In the genomic region with DNA sequence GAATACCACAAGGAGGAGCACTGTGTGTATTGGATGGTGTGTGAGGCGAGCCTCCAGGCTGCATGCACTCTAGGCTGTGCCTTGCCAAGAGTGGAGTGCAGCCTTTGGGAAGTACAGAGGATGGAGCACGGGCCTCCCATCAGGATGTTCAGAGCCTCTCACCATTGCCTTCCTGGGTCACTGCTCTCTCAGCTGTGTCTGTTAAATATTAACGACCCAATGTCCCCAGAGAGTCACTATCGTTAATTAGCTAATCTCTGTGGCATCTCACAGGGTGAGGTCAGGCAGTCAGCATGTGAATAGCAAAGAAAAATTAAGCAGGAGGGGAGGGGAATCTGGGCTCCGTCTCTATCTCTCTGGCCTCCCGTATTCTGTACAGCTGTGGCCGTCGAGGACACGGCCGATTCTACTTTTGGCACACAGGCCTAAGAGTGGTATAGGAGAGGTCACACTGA, we compare ENCODE assay signal across 8 mouse cellular contexts. TPM values are rescaled to one million over a fixed set of nuclear protein-coding genes. Genes with fewer than 3 reads are reported as not detected.
DNase-seq lines count a peak whose midpoint lies in the region; ATAC-seq and TF ChIP-seq lines count a peak whose summit lies in the region.
"Had no signal": no experiment of that assay in that cellular context is flagged by ENCODE, and none has a peak within 500 bp of the region (broad histone marks: within the 10 kb centered on the region; RNA-seq: fewer than 3 reads in every experiment).

No protein-coding gene starts in this region.

- DNase-seq in ovary, postnatal 36 days (ENCODE audit: low spot score): peak; percentile 31
- DNase-seq in ovary, postnatal 10 days (ENCODE audit: low spot score): no peak
- peak; percentile 74 for DNase-seq in kidney, adult 11 months
- DNase-seq in liver, embryonic 14.5 days (ENCODE audit: low read depth in 3 of 3, low spot score in 3 of 3): peak in 1 of 3 experiments; percentile 16
- DNase-seq in yolk sac, embryonic 10.5 days (ENCODE audit: low spot score): peak; percentile 59
- DNase-seq in layer of hippocampus, adult 2 months (ENCODE audit: low spot score in 2 of 2): no peak
- DNase-seq in gastrocnemius, postnatal 10 days: no peak

- TF ChIP-seq CTCF in liver, embryonic 14.5 days (IDR thresholded peaks at IDR 0.05; ENCODE audit: low read depth): no peak
- TF ChIP-seq CTCF in layer of hippocampus, adult 2 months (conservative IDR thresholded peaks at IDR 0.05): no peak

- peak; percentile 52 for ATAC-seq in liver, embryonic 14.5 days (ENCODE audit: insufficient read depth)

- no peak overlapping the region for H3K4me3 ChIP-seq in liver, embryonic 14.5 days (ENCODE audit: insufficient read depth in 1 of 2, low read depth in 2 of 2, low read length in 2 of 2)
- no peak overlapping the region for H3K4me3 ChIP-seq in layer of hippocampus, adult 2 months
- H3K4me3 ChIP-seq: megakaryocyte, embryonic 14.5 days had no signal

- no peaks in the 10 kb centered on the region for H3K27me3 ChIP-seq in liver, embryonic 14.5 days (ENCODE audit: control insufficient read depth, insufficient read depth, low read length)

- H3K4me1 ChIP-seq in liver, embryonic 14.5 days (replicated peaks; ENCODE audit: control insufficient read depth in 2 of 2, insufficient read depth in 2 of 2, low read length in 1 of 2): peaks cover 0 to 3% of the 10 kb centered on the region in 2 experiments; a peak in 2 of 4 replicates

- H3K4me2 ChIP-seq in liver, embryonic 14.5 days (ENCODE audit: low read depth): no peak overlapping the region

- no peak overlapping the region for H3K27ac ChIP-seq in liver, embryonic 14.5 days
- no peak overlapping the region for H3K27ac ChIP-seq in layer of hippocampus, adult 2 months

- H3K36me3 ChIP-seq in liver, embryonic 14.5 days (replicated peaks; ENCODE audit: control insufficient read depth, insufficient read depth, low read depth): no peaks in the 10 kb centered on the region

- WGBS in liver, embryonic 14.5 days (ENCODE audit: insufficient replicate concordance): 49% methylated on average over 10 of the region's 10 CpGs

- H3K9me3 ChIP-seq in liver, embryonic 14.5 days (ENCODE audit: control insufficient read depth, low read length): no peaks in the 10 kb centered on the region

- H3K9ac ChIP-seq in liver, embryonic 14.5 days (replicated peaks): no peak overlapping the region

- no peak for TF ChIP-seq EP300 in liver, embryonic 14.5 days (IDR thresholded peaks at IDR 0.05; ENCODE audit: low read depth)

RNA-seq across cellular contexts. Expression of a gene that starts 17.3 kb away (rescaled TPM):
- 3.2 and 3.3 TPM in 2 replicates for polyA plus RNA-seq in liver, embryonic 14.5 days (2012; rRNA removed)
- polyA plus RNA-seq in liver, embryonic 14.5 days (2014; fragmentation: Nextera tagmentation; extraction: Ambion mirVana): 2.2 and 2.4 TPM in 2 replicates
- 10 to 100 TPM in 1 of 2 experiments, 1 to 10 TPM in 1; 9.7 to 11.5 TPM for total RNA-seq in layer of hippocampus, adult 2 months (2021)
- total RNA-seq in gastrocnemius, postnatal 10 days (2021): 1 to 10 TPM; 4.0 TPM

RNA-seq across cellular contexts. Expression of a gene that starts 35.3 kb away (rescaled TPM):
- 6.0 and 8.1 TPM in 2 replicates for polyA plus RNA-seq in liver, embryonic 14.5 days (2012; rRNA removed)
- 9.4 and 12.8 TPM in 2 replicates for polyA plus RNA-seq in liver, embryonic 14.5 days (2014; fragmentation: Nextera tagmentation; extraction: Ambion mirVana)
- 10 to 100 TPM; 89.5 to 94.6 TPM for total RNA-seq in layer of hippocampus, adult 2 months (2021)
- total RNA-seq in gastrocnemius, postnatal 10 days (2021): 10 to 100 TPM; 65.2 to 82.4 TPM

RNA-seq across cellular contexts. Expression of a gene that starts 44.4 kb away (rescaled TPM):
- polyA plus RNA-seq in liver, embryonic 14.5 days (2012; rRNA removed): 1.1 and 1.2 TPM in 2 replicates
- polyA plus RNA-seq in liver, embryonic 14.5 days (2014; fragmentation: Nextera tagmentation; extraction: Ambion mirVana): 5.1 and 6.0 TPM in 2 replicates
- 1 to 10 TPM; 5.0 to 6.1 TPM for total RNA-seq in layer of hippocampus, adult 2 months (2021)
- total RNA-seq in gastrocnemius, postnatal 10 days (2021): 100 to 1,000 TPM; 160 to 206 TPM

Comparison
In these comparisons a context has a peak if more than half of its experiments do, and no peak if none do; other contexts are left out.
1. DNase-seq: peak in ovary, postnatal 36 days (single experiment), kidney, adult 11 months (single experiment) and yolk sac, embryonic 10.5 days (single experiment); none in ovary, postnatal 10 days (single experiment), layer of hippocampus, adult 2 months (0 of 2) and gastrocnemius, postnatal 10 days (single experiment).
2. RNA of a gene that starts 44.4 kb away (total RNA-seq): 160 to 206 TPM in gastrocnemius, postnatal 10 days; 5.0 to 6.1 TPM in layer of hippocampus, adult 2 months; every median in the first group is over 10 times any median in the second.